Mouse (Mus musculus) lung, embryonic 14.5 days (tissue): Measurements from ENCODE around the gene S100a11. TPM values are rescaled to one million over a fixed set of nuclear protein-coding genes. Genes with fewer than 3 reads are reported as not detected.
A peak's percentile ranks its signal among the peaks of the same experiment; 100 is the strongest.

Source experiments
- ATAC-seq: fragments of 200-750 bp; cut with Nextera tagmentation; 2 replicates; pipeline ENCODE4 v1.8.0; 2017; ENCODE audit warnings: mild to moderate bottlenecking, moderate TSS enrichment, moderate library complexity; ENCODE audit not compliant: insufficient read depth
- DNase-seq: peaks from one replicate; pipeline ENCODE4 v3.0.0-alpha.2; 2015
- H3K27ac ChIP-seq: fragments of 300-500 bp; sonication (generic); 2 replicates; pipeline ENCODE4 v1.5.1; 2014; ENCODE audit warnings: low read depth, mild to moderate bottlenecking, moderate library complexity
- H3K27me3 ChIP-seq: fragments of 300-500 bp; sonication (generic); 2 replicates; pipeline ENCODE4 v1.6.1; 2014; ENCODE audit warnings: low read length, control low read depth; ENCODE audit not compliant: insufficient read depth
- H3K36me3 ChIP-seq: fragments of 300-500 bp; sonication (generic); 2 replicates; pipeline ENCODE4 v1.6.1; 2014; ENCODE audit warnings: control low read depth; ENCODE audit not compliant: insufficient read depth
- H3K4me1 ChIP-seq: fragments of 300-500 bp; sonication (generic); 2 replicates; pipeline ENCODE4 v1.6.1; 2014; ENCODE audit warnings: antibody characterized with exemption, control low read depth; ENCODE audit not compliant: insufficient read depth
- H3K4me2 ChIP-seq: fragments of 300-500 bp; sonication (generic); 2 replicates; pipeline ENCODE4 v1.6.1; 2014; ENCODE audit warnings: mild to moderate bottlenecking
- H3K4me3 ChIP-seq: fragments of 300-500 bp; sonication (generic); 2 replicates; pipeline ENCODE4 v1.5.1; 2014; ENCODE audit warnings: low read depth, low read length
- H3K9ac ChIP-seq: fragments of 300-500 bp; sonication (generic); 2 replicates; pipeline ENCODE4 v1.6.1; 2014
- H3K9me3 ChIP-seq: fragments of 300-500 bp; sonication (generic); 2 replicates; pipeline ENCODE4 v1.6.1; 2016; ENCODE audit warnings: low read depth, low read length, control low read depth
- CTCF ChIP-seq: IDR thresholded peaks from 2 replicates; pipeline ENCODE4 v1.5.1; 2016; ENCODE audit warnings: antibody characterized with exemption, low read depth
- WGBS: fragments of 180-500 bp; shearing (Covaris S2); extraction: QIAGEN DNeasy Blood & Tissue Kit; methylation state at CpG from one replicate; pipeline ENCODE4 v1.1.7; 2014; 5-methylcytosine and 5-hydroxymethylcytosine counted together
- polyA plus RNA-seq: library from polyadenylated mRNA; unstranded; fragments of >200 nt; fragmentation: Nextera tagmentation; extraction: Ambion mirVana; gene quantifications from 2 replicates; pipeline ENCODE4 v1.2.1, GENCODE M21; 2014

S100a11 gene
- polyA plus RNA-seq, 1 experiment from 2014 or later = 861 TPM

- H3K27me3 ChIP-seq = no peaks in the 10 kb centered on the region
- no peaks in the 10 kb centered on the region for H3K9me3 ChIP-seq
- no peak for TF ChIP-seq CTCF
- H3K4me1 ChIP-seq = peaks cover 11% of the 10 kb centered on the region; the same call in 1 of the 2 replicates
- peak overlapping the region; percentile 77 for H3K4me2 ChIP-seq
- ATAC-seq = no peak
- H3K36me3 ChIP-seq = no peaks in the 10 kb centered on the region
- DNase-seq = no peak
- H3K4me3 ChIP-seq = no peak overlapping the region
- 42% methylated on average over 9 of the region's 9 CpGs for WGBS
- H3K27ac ChIP-seq = no peak overlapping the region
- no peak overlapping the region; the same call in 1 of the 2 replicates for H3K9ac ChIP-seq
Measured at GRCm38 (mm10) chr3:93553765-93554378, 33.6 kb downstream of the S100a11 start.

GRCm38 (mm10) chr3:93554379-93554980 lies 34.2 kb downstream of the S100a11 start:
- no peaks in the 10 kb centered on the region for H3K9me3 ChIP-seq
- H3K4me1 ChIP-seq = peaks cover 11% of the 10 kb centered on the region; the same call in 1 of the 2 replicates
- peak overlapping the region; percentile 48 for H3K9ac ChIP-seq
- peak overlapping the region; percentile 77 for H3K4me2 ChIP-seq
- no peak for TF ChIP-seq CTCF
- DNase-seq = peak; percentile 36
- 17% methylated on average over 13 of the region's 13 CpGs for whole genome bisulfite sequencing
- no peaks in the 10 kb centered on the region for H3K36me3 ChIP-seq
- H3K4me3 ChIP-seq = peak overlapping the region; percentile 63
- no peak overlapping the region for H3K27ac ChIP-seq
- H3K27me3 ChIP-seq = no peaks in the 10 kb centered on the region
- ATAC-seq = peak; percentile 48

GRCm38 (mm10) chr3:93554981-93555877 lies 34.9 kb downstream of the S100a11 start, which contains the start of gene S100a10:
Gene S100a10, plus strand, starts transcription at chr3:93555080.
- peak; percentile 92 for ATAC-seq
- peak within 1 kb of the TSS; percentile 87 for H3K27ac ChIP-seq
- no peak for TF ChIP-seq CTCF
- no peaks in the 10 kb centered on the region for H3K9me3 ChIP-seq
- H3K36me3 ChIP-seq = no peaks in the 10 kb centered on the region
- 2% methylated on average over 37 of the region's 39 CpGs for WGBS
- no peaks in the 10 kb centered on the region for H3K27me3 ChIP-seq
- H3K4me2 ChIP-seq = peak within 1 kb of the TSS; percentile 77
- peak within 1 kb of the TSS; percentile 78 for H3K9ac ChIP-seq
- peak within 1 kb of the TSS; percentile 63 for H3K4me3 ChIP-seq
- DNase-seq = peak; percentile 76
- peaks cover 11% of the 10 kb centered on the region; the same call in 1 of the 2 replicates for H3K4me1 ChIP-seq

GRCm38 (mm10) chr3:93555878-93556254 lies 35.6 kb downstream of the S100a11 start:
- Histone ChIP-seq H3K4me2 (peak overlapping the region; percentile 77), H3K9ac (peak overlapping the region; percentile 78), H3K27me3 (no peaks in the 10 kb centered on the region), H3K36me3 (no peaks in the 10 kb centered on the region), H3K9me3 (no peaks in the 10 kb centered on the region), H3K4me3 (peak overlapping the region; percentile 63), H3K4me1 (peaks cover 11% of the 10 kb centered on the region; the same call in 1 of the 2 replicates), H3K27ac (peak overlapping the region; percentile 87; the same call in 1 of the 2 replicates)
- 29% methylated on average over 2 of the region's 2 CpGs for WGBS
- TF ChIP-seq CTCF = no peak
- DNase-seq (peak; percentile 39), ATAC-seq (peak; percentile 23; the same call in 1 of the 2 replicates)

- TF ChIP-seq CTCF = no peak
- ATAC-seq = no peak
- WGBS = 13% methylated on average over 1 of the region's 1 CpGs
- H3K9me3 ChIP-seq = no peaks in the 10 kb centered on the region
- H3K4me2 ChIP-seq = peak overlapping the region; percentile 77
- peaks cover 11% of the 10 kb centered on the region; the same call in 1 of the 2 replicates for H3K4me1 ChIP-seq
- peaks cover 4% of the 10 kb centered on the region; the same call in 1 of the 2 replicates for H3K36me3 ChIP-seq
- H3K4me3 ChIP-seq = peak overlapping the region; percentile 63; the same call in 1 of the 2 replicates
- no peak overlapping the region for H3K27ac ChIP-seq
- H3K27me3 ChIP-seq = no peaks in the 10 kb centered on the region
- H3K9ac ChIP-seq = no peak overlapping the region
- no peak for DNase-seq
Measured at GRCm38 (mm10) chr3:93556599-93556998, 36.3 kb downstream of the S100a11 start.

GRCm38 (mm10) chr3:93557471-93557870 lies 37.2 kb downstream of the S100a11 start:
- Histone ChIP-seq H3K4me2 (peak overlapping the region; percentile 20; the same call in 1 of the 2 replicates), H3K9me3 (no peaks in the 10 kb centered on the region), H3K27ac (no peak overlapping the region), H3K36me3 (peaks cover 12% of the 10 kb centered on the region; the same call in 1 of the 2 replicates), H3K9ac (no peak overlapping the region), H3K4me3 (no peak overlapping the region), H3K27me3 (no peaks in the 10 kb centered on the region), H3K4me1 (peaks cover 11% of the 10 kb centered on the region; the same call in 1 of the 2 replicates)
- no peak for DNase-seq
- TF ChIP-seq CTCF = no peak
- ATAC-seq = no peak
- 49% methylated on average over 4 of the region's 4 CpGs for WGBS
